Mouse (Mus musculus): ENCODE measurements around the gene Ftsj3. TPM values are rescaled to one million over a fixed set of nuclear protein-coding genes. Genes with fewer than 3 reads are reported as not detected.

Ftsj3 gene
- polyA plus RNA-seq, 1 experiment from 2014 or later, result 39.7 TPM

Other genes starting within 250 kb of the Ftsj3 start
- 0.57 and 0.59 TPM in 2 replicates for gene Kcnh6, start 248.0 kb downstream of the Ftsj3 start, polyA plus RNA-seq (2015; fragmentation: Nextera tagmentation; extraction: Ambion mirVana)
- gene Dcaf7, start 219.2 kb downstream of the Ftsj3 start, polyA plus RNA-seq (2015; fragmentation: Nextera tagmentation; extraction: Ambion mirVana), result 118 and 120 TPM in 2 replicates
- gene Taco1, start 190.0 kb downstream of the Ftsj3 start, polyA plus RNA-seq (2015; fragmentation: Nextera tagmentation; extraction: Ambion mirVana), result 7.2 and 7.3 TPM in 2 replicates
- 14.2 TPM in 2 replicates for gene Map3k3, start 171.5 kb downstream of the Ftsj3 start, polyA plus RNA-seq (2015; fragmentation: Nextera tagmentation; extraction: Ambion mirVana)
- gene Gm10840, start 95.2 kb downstream of the Ftsj3 start, polyA plus RNA-seq (2015; fragmentation: Nextera tagmentation; extraction: Ambion mirVana), result 0.74 and 1.3 TPM in 2 replicates
- 222 and 233 TPM in 2 replicates for gene Limd2, start 95.2 kb downstream of the Ftsj3 start, polyA plus RNA-seq (2015; fragmentation: Nextera tagmentation; extraction: Ambion mirVana)
- 30.1 and 32.2 TPM in 2 replicates for gene Strada, start 53.9 kb downstream of the Ftsj3 start, polyA plus RNA-seq (2015; fragmentation: Nextera tagmentation; extraction: Ambion mirVana)
- gene Ccdc47, start 39.7 kb downstream of the Ftsj3 start, polyA plus RNA-seq (2015; fragmentation: Nextera tagmentation; extraction: Ambion mirVana), result 88.5 and 97.6 TPM in 2 replicates
- 102 and 103 TPM in 2 replicates for gene Ddx42, start 39.2 kb downstream of the Ftsj3 start, polyA plus RNA-seq (2015; fragmentation: Nextera tagmentation; extraction: Ambion mirVana)
- gene Psmc5, start 75 bp upstream of the Ftsj3 start, polyA plus RNA-seq (2015; fragmentation: Nextera tagmentation; extraction: Ambion mirVana), result 274 and 283 TPM in 2 replicates
- gene Smarcd2, start 16.9 kb upstream of the Ftsj3 start, polyA plus RNA-seq (2015; fragmentation: Nextera tagmentation; extraction: Ambion mirVana), result 12.7 and 13.2 TPM in 2 replicates
- gene Tcam1, start 20.6 kb upstream of the Ftsj3 start, polyA plus RNA-seq (2015; fragmentation: Nextera tagmentation; extraction: Ambion mirVana), result 0.08 and 0.10 TPM in 2 replicates
- not detected in 2 replicates for gene Gh, start 45.8 kb upstream of the Ftsj3 start, polyA plus RNA-seq (2015; fragmentation: Nextera tagmentation; extraction: Ambion mirVana)
- gene Cd79b, start 58.7 kb upstream of the Ftsj3 start, polyA plus RNA-seq (2015; fragmentation: Nextera tagmentation; extraction: Ambion mirVana), result 0.56 and 0.77 TPM in 2 replicates
- not detected in 2 replicates for gene Scn4a, start 97.2 kb upstream of the Ftsj3 start, polyA plus RNA-seq (2015; fragmentation: Nextera tagmentation; extraction: Ambion mirVana)
- not detected in 2 replicates for gene Prr29, start 109.4 kb upstream of the Ftsj3 start, polyA plus RNA-seq (2015; fragmentation: Nextera tagmentation; extraction: Ambion mirVana)
- gene Icam2, start 132.0 kb upstream of the Ftsj3 start, polyA plus RNA-seq (2015; fragmentation: Nextera tagmentation; extraction: Ambion mirVana), result 11.3 and 13.9 TPM in 2 replicates
- gene Ern1, start 231.8 kb upstream of the Ftsj3 start, polyA plus RNA-seq (2015; fragmentation: Nextera tagmentation; extraction: Ambion mirVana), result 5.5 and 6.9 TPM in 2 replicates

Data from forebrain, embryonic 15.5 days (tissue).